Mouse (Mus musculus): ENCODE data around the gene Sema5b. TPM values are rescaled to one million over a fixed set of nuclear protein-coding genes. Genes with fewer than 3 reads are reported as not detected.

Sema5b gene
- polyA plus RNA-seq, 1 experiment from 2014 or later: 10.0 TPM

- WGBS: 58% methylated on average over 7 of the region's 7 CpGs
- Histone ChIP-seq H3K27ac (no peak overlapping the region), H3K4me2 (no peak overlapping the region), H3K9ac (replicated peaks) (no peak overlapping the region), H3K4me3 (replicated peaks) (no peak overlapping the region), H3K4me1 (replicated peaks) (peaks cover 32% of the 10 kb centered on the region), H3K27me3 (peaks cover 4% of the 10 kb centered on the region; the same call in 1 of the 2 replicates), H3K36me3 (no peaks in the 10 kb centered on the region), H3K9me3 (no peaks in the 10 kb centered on the region)
- ATAC-seq (ENCODE audit: insufficient number of reproducible peaks, insufficient read depth, low FRiP score, low TSS enrichment, low read depth): no peak
Observed at GRCm38 (mm10) chr16:35519245-35519644, 21.7 kb upstream of the Sema5b start.

GRCm38 (mm10) chr16:35524200-35524599 lies 16.7 kb upstream of the Sema5b start:
- no peak for ATAC-seq (ENCODE audit: insufficient number of reproducible peaks, insufficient read depth, low FRiP score, low TSS enrichment, low read depth)
- Histone ChIP-seq H3K36me3 (no peaks in the 10 kb centered on the region), H3K27me3 (no peaks in the 10 kb centered on the region), H3K9me3 (no peaks in the 10 kb centered on the region), H3K27ac (no peak overlapping the region), H3K9ac (replicated peaks) (no peak overlapping the region), H3K4me3 (replicated peaks) (no peak overlapping the region), H3K4me2 (no peak overlapping the region), H3K4me1 (replicated peaks) (peaks cover 8% of the 10 kb centered on the region)
- 80% methylated on average over 4 of the region's 4 CpGs for WGBS

GRCm38 (mm10) chr16:35534630-35535029 lies 6.3 kb upstream of the Sema5b start:
- ATAC-seq (ENCODE audit: insufficient number of reproducible peaks, insufficient read depth, low FRiP score, low TSS enrichment, low read depth): no peak
- WGBS: 78% methylated on average over 3 of the region's 3 CpGs
- Histone ChIP-seq H3K4me2 (no peak overlapping the region), H3K9ac (replicated peaks) (no peak overlapping the region), H3K4me3 (replicated peaks) (no peak overlapping the region), H3K9me3 (no peaks in the 10 kb centered on the region), H3K36me3 (no peaks in the 10 kb centered on the region), H3K27me3 (peaks cover 58% of the 10 kb centered on the region), H3K4me1 (replicated peaks) (no peaks in the 10 kb centered on the region), H3K27ac (no peak overlapping the region)

GRCm38 (mm10) chr16:35537651-35538050 lies 3.3 kb upstream of the Sema5b start:
- Histone ChIP-seq H3K4me3 (replicated peaks) (no peak overlapping the region), H3K9ac (replicated peaks) (no peak overlapping the region), H3K9me3 (no peaks in the 10 kb centered on the region), H3K4me1 (replicated peaks) (peaks cover 12% of the 10 kb centered on the region), H3K27ac (no peak overlapping the region), H3K36me3 (no peaks in the 10 kb centered on the region), H3K27me3 (peaks cover 81% of the 10 kb centered on the region), H3K4me2 (no peak overlapping the region)
- no peak for ATAC-seq (ENCODE audit: insufficient number of reproducible peaks, insufficient read depth, low FRiP score, low TSS enrichment, low read depth)
- WGBS: 75% methylated on average over 8 of the region's 8 CpGs

- ATAC-seq (ENCODE audit: insufficient number of reproducible peaks, insufficient read depth, low FRiP score, low TSS enrichment, low read depth): no peak
- Histone ChIP-seq H3K9me3 (no peaks in the 10 kb centered on the region), H3K4me1 (replicated peaks) (peaks cover 14% of the 10 kb centered on the region), H3K36me3 (no peaks in the 10 kb centered on the region), H3K27me3 (peaks cover 85% of the 10 kb centered on the region), H3K4me2 (no peak overlapping the region), H3K27ac (no peak overlapping the region), H3K4me3 (replicated peaks) (no peak overlapping the region), H3K9ac (replicated peaks) (no peak overlapping the region)
- 56% methylated on average over 10 of the region's 10 CpGs for WGBS
Observed at GRCm38 (mm10) chr16:35539041-35539440, 1.9 kb upstream of the Sema5b start.

GRCm38 (mm10) chr16:35540333-35541116 lies 420 bp upstream of the Sema5b start:
- H3K4me2 ChIP-seq: peak overlapping the region; percentile 99
- peaks cover 89% of the 10 kb centered on the region for H3K27me3 ChIP-seq
- no peaks in the 10 kb centered on the region for H3K9me3 ChIP-seq
- peaks cover 14% of the 10 kb centered on the region for H3K4me1 ChIP-seq (replicated peaks)
- H3K27ac ChIP-seq: no peak overlapping the region
- no peak; the same call in 1 of the 2 replicates for ATAC-seq (ENCODE audit: insufficient number of reproducible peaks, insufficient read depth, low FRiP score, low TSS enrichment, low read depth)
- H3K9ac ChIP-seq (replicated peaks): peak overlapping the region; percentile 46; the same call in 1 of the 2 replicates
- no peaks in the 10 kb centered on the region for H3K36me3 ChIP-seq
- peak overlapping the region; percentile 60 for H3K4me3 ChIP-seq (replicated peaks)
- WGBS: 1% methylated on average over 23 of the region's 23 CpGs

GRCm38 (mm10) chr16:35541661-35542420 lies 896 bp downstream of the Sema5b start:
- Histone ChIP-seq H3K9me3 (no peaks in the 10 kb centered on the region), H3K4me3 (replicated peaks) (peak overlapping the region; percentile 60), H3K4me2 (peak overlapping the region; percentile 99), H3K27me3 (peaks cover 87% of the 10 kb centered on the region), H3K27ac (no peak overlapping the region), H3K4me1 (replicated peaks) (peaks cover 14% of the 10 kb centered on the region), H3K36me3 (no peaks in the 10 kb centered on the region), H3K9ac (replicated peaks) (peak overlapping the region; percentile 69)
- WGBS: under 1% methylated on average over 54 of the region's 54 CpGs
- peak; percentile 29 for ATAC-seq (ENCODE audit: insufficient number of reproducible peaks, insufficient read depth, low FRiP score, low TSS enrichment, low read depth)

- WGBS: under 1% methylated on average over 27 of the region's 27 CpGs
- peak overlapping the region; percentile 99 for H3K4me2 ChIP-seq
- no peaks in the 10 kb centered on the region for H3K9me3 ChIP-seq
- H3K4me3 ChIP-seq (replicated peaks): peak overlapping the region; percentile 60
- no peak for ATAC-seq (ENCODE audit: insufficient number of reproducible peaks, insufficient read depth, low FRiP score, low TSS enrichment, low read depth)
- no peak overlapping the region for H3K27ac ChIP-seq
- H3K36me3 ChIP-seq: no peaks in the 10 kb centered on the region
- H3K27me3 ChIP-seq: peaks cover 82% of the 10 kb centered on the region
- peak overlapping the region; percentile 69 for H3K9ac ChIP-seq (replicated peaks)
- H3K4me1 ChIP-seq (replicated peaks): peaks cover 14% of the 10 kb centered on the region
Observed at GRCm38 (mm10) chr16:35542421-35542780, 1.5 kb downstream of the Sema5b start.

- ATAC-seq (ENCODE audit: insufficient number of reproducible peaks, insufficient read depth, low FRiP score, low TSS enrichment, low read depth): no peak
- H3K27me3 ChIP-seq: peaks cover 51% of the 10 kb centered on the region
- no peak overlapping the region for H3K27ac ChIP-seq
- no peaks in the 10 kb centered on the region for H3K9me3 ChIP-seq
- 81% methylated on average over 4 of the region's 4 CpGs for WGBS
- H3K4me3 ChIP-seq (replicated peaks): no peak overlapping the region
- H3K4me1 ChIP-seq (replicated peaks): peaks cover 14% of the 10 kb centered on the region
- H3K4me2 ChIP-seq: no peak overlapping the region
- H3K36me3 ChIP-seq: no peaks in the 10 kb centered on the region
- no peak overlapping the region for H3K9ac ChIP-seq (replicated peaks)
Observed at GRCm38 (mm10) chr16:35545723-35546122, 4.8 kb downstream of the Sema5b start.

- H3K36me3 ChIP-seq: no peaks in the 10 kb centered on the region
- peaks cover 31% of the 10 kb centered on the region for H3K27me3 ChIP-seq
- H3K27ac ChIP-seq: no peak overlapping the region
- H3K4me3 ChIP-seq (replicated peaks): no peak overlapping the region
- H3K4me2 ChIP-seq: no peak overlapping the region
- H3K9ac ChIP-seq (replicated peaks): no peak overlapping the region
- no peaks in the 10 kb centered on the region for H3K9me3 ChIP-seq
- no peak for ATAC-seq (ENCODE audit: insufficient number of reproducible peaks, insufficient read depth, low FRiP score, low TSS enrichment, low read depth)
- H3K4me1 ChIP-seq (replicated peaks): no peaks in the 10 kb centered on the region
Observed at GRCm38 (mm10) chr16:35547966-35548365, 7.0 kb downstream of the Sema5b start.

GRCm38 (mm10) chr16:35549354-35549753 lies 8.4 kb downstream of the Sema5b start:
- no peak overlapping the region for H3K9ac ChIP-seq (replicated peaks)
- H3K27ac ChIP-seq: no peak overlapping the region
- no peak for ATAC-seq (ENCODE audit: insufficient number of reproducible peaks, insufficient read depth, low FRiP score, low TSS enrichment, low read depth)
- no peaks in the 10 kb centered on the region for H3K9me3 ChIP-seq
- no peak overlapping the region for H3K4me2 ChIP-seq
- H3K36me3 ChIP-seq: no peaks in the 10 kb centered on the region
- H3K27me3 ChIP-seq: peaks cover 18% of the 10 kb centered on the region; the same call in 1 of the 2 replicates
- 0 out of 2 replicates have a peak, but pooled peaks cover 2% of the 10 kb centered on the region for H3K4me1 ChIP-seq (replicated peaks)
- H3K4me3 ChIP-seq (replicated peaks): no peak overlapping the region
- WGBS: 96% methylated on average over 2 of the region's 2 CpGs

Measured in limb, embryonic 12.5 days (tissue).